Mouse (Mus musculus) right cerebral cortex, adult 2 months (tissue): ENCODE results near the gene Vinac1.
"Not testable (repeated sequence)": the region's sequence is repeated elsewhere in the genome, so short reads cannot be mapped to it uniquely, and the experiment has no call there.

Experiments
- DNase-seq, 2 experiments: peaks; one replicate each; pipeline ENCODE4 v3.0.0; 2021 to 2022; ENCODE audit warnings: low spot score in 2 of 2

Gene Vinac1

GRCm38 (mm10) chr2:129038937-129039631 lies 8.9 kb downstream of the Vinac1 start:
- no peak for DNase-seq

- peak in 1 of 2 experiments; percentile 30 for DNase-seq
Observed at GRCm38 (mm10) chr2:129038426-129038936, 9.5 kb downstream of the Vinac1 start.

GRCm38 (mm10) chr2:129035381-129035780 lies 12.6 kb downstream of the Vinac1 start:
- no peak for DNase-seq

- no peak for DNase-seq
Observed at GRCm38 (mm10) chr2:129024820-129025219, 23.2 kb downstream of the Vinac1 start.

GRCm38 (mm10) chr2:129020106-129020505 lies 27.9 kb downstream of the Vinac1 start:
- DNase-seq: no peak

- not testable (repeated sequence) for DNase-seq
Observed at GRCm38 (mm10) chr2:129008867-129009266, 39.1 kb downstream of the Vinac1 start.

GRCm38 (mm10) chr2:129006194-129006749 lies 41.7 kb downstream of the Vinac1 start:
- no peak for DNase-seq

- DNase-seq: no peak
Observed at GRCm38 (mm10) chr2:129004872-129005271, 43.1 kb downstream of the Vinac1 start.

- no peak for DNase-seq
Observed at GRCm38 (mm10) chr2:128984746-128985145, 63.2 kb downstream of the Vinac1 start.

GRCm38 (mm10) chr2:128975572-128975971 lies 72.4 kb downstream of the Vinac1 start:
- no peak for DNase-seq
